Mouse (Mus musculus): ENCODE results near the gene B9d2. TPM values are rescaled to one million over a fixed set of nuclear protein-coding genes. Genes with fewer than 3 reads are reported as not detected.

The B9d2 gene
- polyA plus RNA-seq, 1 experiment from 2014 or later: 16.0 TPM

DNA sequence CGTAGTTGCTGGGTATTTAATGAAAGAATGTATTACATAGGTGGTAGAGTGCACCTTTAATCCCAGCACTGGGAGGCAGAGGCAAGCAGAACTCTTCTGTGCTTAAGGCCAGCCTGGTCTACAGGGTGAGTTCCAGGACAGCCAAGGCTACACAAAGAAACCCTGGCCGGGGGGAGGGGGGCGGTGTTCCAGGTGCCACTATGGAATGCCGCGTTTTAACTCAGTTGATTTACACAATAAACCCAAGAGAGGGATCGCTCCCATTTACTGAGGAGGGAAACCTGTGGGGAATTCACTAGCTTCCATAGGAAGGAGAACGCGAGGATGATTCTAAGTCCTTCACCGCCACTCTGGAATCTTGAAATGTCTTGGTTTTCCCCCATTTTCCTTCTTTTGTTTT lies 10.9 kb upstream of the B9d2 start:
- Histone ChIP-seq H3K27me3 (ENCODE audit: insufficient read depth, low read length) (no peaks in the 10 kb centered on the region; the same call in 1 of the 2 replicates), H3K9me3 (ENCODE audit: low read length) (no peaks in the 10 kb centered on the region), H3K4me2 (ENCODE audit: low read depth, low read length) (no peak overlapping the region), H3K4me1 (ENCODE audit: insufficient read depth) (peaks cover 1% of the 10 kb centered on the region; the same call in 1 of the 2 replicates), H3K27ac (ENCODE audit: low read depth) (no peak overlapping the region), H3K4me3 (ENCODE audit: low read depth, low read length) (no peak overlapping the region), H3K36me3 (replicated peaks; ENCODE audit: insufficient read depth, low read length) (peaks cover 31% of the 10 kb centered on the region), H3K9ac (replicated peaks) (no peak overlapping the region)
- no peak for DNase-seq
- no peak for ATAC-seq
- WGBS (ENCODE audit: insufficient replicate concordance): 82% methylated on average over 9 of the region's 9 CpGs
- TF ChIP-seq CTCF (IDR thresholded peaks at IDR 0.05; ENCODE audit: low read depth): no peak
- TF ChIP-seq EP300 (IDR thresholded peaks at IDR 0.05; ENCODE audit: low read depth): no peak

DNA sequence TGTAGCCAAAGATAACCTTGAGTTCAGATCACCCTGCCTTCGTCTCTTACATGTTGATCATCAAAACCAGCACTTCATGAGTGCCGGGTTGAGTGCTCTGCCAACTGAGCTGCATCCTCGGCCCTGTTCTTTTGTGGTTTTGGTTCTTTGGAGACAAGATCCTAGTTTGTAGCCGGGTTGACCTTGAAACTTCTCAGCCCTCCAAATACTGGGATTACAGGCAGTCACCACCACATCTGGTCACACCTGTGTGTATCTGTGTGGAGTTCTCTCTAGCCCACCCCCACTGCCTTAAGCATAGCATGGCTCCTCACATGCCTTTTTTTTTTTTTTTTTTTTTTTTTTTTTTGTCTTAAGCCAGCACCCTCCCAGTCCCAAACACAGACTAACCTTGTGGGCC lies 10.5 kb upstream of the B9d2 start:
- DNase-seq: no peak

GRCm38 (mm10) chr7:25671686-25672085 lies 8.9 kb upstream of the B9d2 start:
- TF ChIP-seq CTCF (IDR thresholded peaks at IDR 0.05; ENCODE audit: low read depth) (no peak), EP300 (IDR thresholded peaks at IDR 0.05; ENCODE audit: low read depth) (no peak)
- Histone ChIP-seq H3K9me3 (ENCODE audit: low read length) (no peaks in the 10 kb centered on the region), H3K27ac (ENCODE audit: low read depth) (no peak overlapping the region), H3K9ac (replicated peaks) (no peak overlapping the region), H3K36me3 (replicated peaks; ENCODE audit: insufficient read depth, low read length) (peaks cover 16% of the 10 kb centered on the region), H3K27me3 (ENCODE audit: insufficient read depth, low read length) (peaks cover 9% of the 10 kb centered on the region), H3K4me3 (ENCODE audit: low read depth, low read length) (no peak overlapping the region), H3K4me2 (ENCODE audit: low read depth, low read length) (no peak overlapping the region), H3K4me1 (ENCODE audit: insufficient read depth) (peaks cover 7% of the 10 kb centered on the region; the same call in 1 of the 2 replicates)
- ATAC-seq (no peak), DNase-seq (no peak)
- WGBS (ENCODE audit: insufficient replicate concordance): 74% methylated on average over 2 of the region's 2 CpGs

More for the DNA sequence above, 10.5 kb upstream of the B9d2 start:
- Histone ChIP-seq H3K4me3 (ENCODE audit: low read depth, low read length) (no peak overlapping the region), H3K27me3 (ENCODE audit: insufficient read depth, low read length) (peaks cover 3% of the 10 kb centered on the region; the same call in 1 of the 2 replicates), H3K4me1 (ENCODE audit: insufficient read depth) (peaks cover 6% of the 10 kb centered on the region; the same call in 1 of the 2 replicates), H3K36me3 (replicated peaks; ENCODE audit: insufficient read depth, low read length) (peaks cover 27% of the 10 kb centered on the region), H3K4me2 (ENCODE audit: low read depth, low read length) (no peak overlapping the region), H3K9me3 (ENCODE audit: low read length) (no peaks in the 10 kb centered on the region), H3K9ac (replicated peaks) (no peak overlapping the region), H3K27ac (ENCODE audit: low read depth) (no peak overlapping the region)
- TF ChIP-seq EP300 (IDR thresholded peaks at IDR 0.05; ENCODE audit: low read depth): no peak
- WGBS (ENCODE audit: insufficient replicate concordance): 81% methylated on average over 4 of the region's 4 CpGs
- no peak for ATAC-seq

DNA sequence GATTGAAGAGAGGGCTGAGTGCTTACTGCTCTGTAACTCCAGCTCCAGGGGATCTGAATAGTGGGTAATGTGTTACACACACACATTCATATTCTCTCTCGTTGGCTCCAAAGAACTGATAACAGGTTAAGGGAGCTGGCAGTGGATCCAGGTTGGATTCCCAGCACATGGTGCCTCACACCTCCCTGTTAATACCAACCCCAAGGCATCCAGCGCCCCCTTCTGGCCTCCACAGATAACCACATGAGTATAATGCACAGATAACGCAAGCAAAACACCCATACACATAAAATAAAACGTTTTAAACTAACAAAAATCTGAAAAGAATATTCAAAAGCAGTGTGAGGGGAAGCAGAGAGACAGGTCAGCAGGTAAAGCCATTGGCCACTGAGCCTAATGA lies 8.1 kb upstream of the B9d2 start:
- peaks cover 11% of the 10 kb centered on the region for H3K36me3 ChIP-seq (replicated peaks; ENCODE audit: insufficient read depth, low read length)
- H3K4me3 ChIP-seq (ENCODE audit: low read depth, low read length): no peak overlapping the region
- H3K27me3 ChIP-seq (ENCODE audit: insufficient read depth, low read length): peaks cover 9% of the 10 kb centered on the region
- no peak overlapping the region for H3K4me2 ChIP-seq (ENCODE audit: low read depth, low read length)
- no peak for ATAC-seq
- no peak for DNase-seq
- no peak overlapping the region for H3K27ac ChIP-seq (ENCODE audit: low read depth)
- TF ChIP-seq EP300 (IDR thresholded peaks at IDR 0.05; ENCODE audit: low read depth) (no peak), CTCF (IDR thresholded peaks at IDR 0.05; ENCODE audit: low read depth) (peak; percentile 51)
- 52% methylated on average over 4 of the region's 4 CpGs for WGBS (ENCODE audit: insufficient replicate concordance)
- H3K4me1 ChIP-seq (ENCODE audit: insufficient read depth): peaks cover 7% of the 10 kb centered on the region; the same call in 1 of the 2 replicates
- no peak overlapping the region for H3K9ac ChIP-seq (replicated peaks)
- no peaks in the 10 kb centered on the region for H3K9me3 ChIP-seq (ENCODE audit: low read length)

GRCm38 (mm10) chr7:25674297-25674696 lies 6.3 kb upstream of the B9d2 start:
- Histone ChIP-seq H3K27me3 (ENCODE audit: insufficient read depth, low read length) (peaks cover 9% of the 10 kb centered on the region), H3K4me3 (ENCODE audit: low read depth, low read length) (no peak overlapping the region), H3K4me1 (ENCODE audit: insufficient read depth) (peaks cover 11% of the 10 kb centered on the region), H3K4me2 (ENCODE audit: low read depth, low read length) (peak overlapping the region; percentile 72), H3K36me3 (replicated peaks; ENCODE audit: insufficient read depth, low read length) (no peaks in the 10 kb centered on the region; the same call in 1 of the 2 replicates), H3K9me3 (ENCODE audit: low read length) (no peaks in the 10 kb centered on the region), H3K9ac (replicated peaks) (no peak overlapping the region), H3K27ac (ENCODE audit: low read depth) (no peak overlapping the region)
- 15% methylated on average over 9 of the region's 9 CpGs for WGBS (ENCODE audit: insufficient replicate concordance)
- no peak for TF ChIP-seq CTCF (IDR thresholded peaks at IDR 0.05; ENCODE audit: low read depth)
- TF ChIP-seq EP300 (IDR thresholded peaks at IDR 0.05; ENCODE audit: low read depth): no peak
- ATAC-seq (no peak), DNase-seq (no peak)

DNA sequence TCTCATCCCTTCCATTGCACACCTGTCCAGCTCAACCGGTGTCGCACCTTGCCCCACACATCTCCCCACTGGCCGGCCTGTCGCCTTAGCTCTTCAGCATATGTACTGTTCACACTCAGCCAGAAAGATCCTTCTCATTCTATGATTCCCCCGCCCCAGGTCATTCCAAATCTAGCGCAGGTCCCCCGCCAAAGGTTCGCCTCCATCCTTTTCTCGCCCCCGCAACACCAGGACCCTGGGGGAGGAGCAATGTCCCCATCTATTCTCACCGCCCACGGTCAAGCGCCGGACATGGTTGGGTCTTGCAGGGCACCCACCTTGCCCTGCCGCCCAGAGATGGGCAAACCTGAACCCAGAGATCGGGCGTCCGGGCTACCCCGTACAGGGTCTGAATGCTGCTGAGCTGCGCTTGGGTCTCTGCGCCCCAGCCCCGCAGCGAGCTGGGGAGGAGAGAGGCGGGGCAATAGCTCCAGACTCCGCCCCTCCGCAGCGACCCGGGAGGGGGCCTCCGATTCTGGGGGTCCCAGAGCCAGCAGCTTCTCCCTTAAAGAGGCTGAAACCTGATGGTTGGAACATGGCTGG lies 5.8 kb upstream of the B9d2 start, which contains the start of gene Tmem91:
Tmem91 (minus strand) TSS at position 448 of the 582 bp plus-strand sequence.
- H3K9ac ChIP-seq (replicated peaks): peak within 1 kb of the TSS; percentile 48

More for the DNA sequence above, 5.8 kb upstream of the B9d2 start, which contains the start of gene Tmem91:
- Histone ChIP-seq H3K4me3 (ENCODE audit: low read depth, low read length) (peak within 1 kb of the TSS; percentile 36), H3K27ac (ENCODE audit: low read depth) (no peak within 1 kb of the TSS), H3K36me3 (replicated peaks; ENCODE audit: insufficient read depth, low read length) (no peaks in the 10 kb centered on the region), H3K9me3 (ENCODE audit: low read length) (no peaks in the 10 kb centered on the region), H3K4me1 (ENCODE audit: insufficient read depth) (peaks cover 14% of the 10 kb centered on the region), H3K27me3 (ENCODE audit: insufficient read depth, low read length) (peaks cover 9% of the 10 kb centered on the region), H3K4me2 (ENCODE audit: low read depth, low read length) (peak within 1 kb of the TSS; percentile 72)
- no peak for DNase-seq
- ATAC-seq: no peak
- TF ChIP-seq CTCF (IDR thresholded peaks at IDR 0.05; ENCODE audit: low read depth) (no peak), EP300 (IDR thresholded peaks at IDR 0.05; ENCODE audit: low read depth) (no peak)
- WGBS (ENCODE audit: insufficient replicate concordance): 1% methylated on average over 29 of the region's 29 CpGs

Measured in liver, postnatal 0 days (tissue).